Mouse (Mus musculus) liver, postnatal 0 days (tissue): ENCODE data around the gene Pax8.

Experiments used
- CTCF ChIP-seq: sonication (generic); IDR thresholded peaks from 2 replicates; pipeline ENCODE4 v1.5.1; 2016; ENCODE audit warnings: antibody characterized with exemption, low read depth
- EP300 ChIP-seq: IDR thresholded peaks from 2 replicates; pipeline ENCODE4 v1.6.1; 2016; ENCODE audit warnings: antibody characterized with exemption, low read depth, mild to moderate bottlenecking

GRCm38 (mm10) chr2:24460808-24461127, 14.6 kb downstream of the Pax8 start:
- TF ChIP-seq CTCF = no peak
- no peak for TF ChIP-seq EP300
